8 mouse cellular contexts compared by ENCODE assay signal in genomic region chr17:13759156-13759852, GRCm38 (mm10). TPM values are rescaled to one million over a fixed set of nuclear protein-coding genes. Genes with fewer than 3 reads are reported as not detected.
DNase-seq lines count a peak whose midpoint lies in the region; ATAC-seq and TF ChIP-seq lines count a peak whose summit lies in the region.

No protein-coding gene starts in this region.

- peak; percentile 27; the same call in 1 of the 2 replicates for ATAC-seq in hindbrain, embryonic 13.5 days (ENCODE audit: low FRiP score)
- ATAC-seq in limb, embryonic 15.5 days (ENCODE audit: insufficient number of reproducible peaks, low FRiP score, low TSS enrichment, low read depth) = no peak
- no peak for ATAC-seq in stomach, embryonic 14.5 days (ENCODE audit: insufficient number of reproducible peaks, insufficient read depth, low FRiP score, low read depth)

- peak overlapping the region; percentile 46 for H3K27ac ChIP-seq in testis, adult 2 months (ENCODE audit: control insufficient read depth, insufficient read depth, low read depth, low read length)
- H3K27ac ChIP-seq in hindbrain, embryonic 13.5 days = peak overlapping the region; percentile 99
- peak overlapping the region; percentile 86 for H3K27ac ChIP-seq in limb, embryonic 15.5 days
- H3K27ac ChIP-seq in stomach, embryonic 14.5 days (ENCODE audit: low read length) = peak overlapping the region; percentile 90

- H3K4me1 ChIP-seq in testis, adult 2 months (ENCODE audit: control insufficient read depth, insufficient read depth, low read length) = peaks cover 4% of the 10 kb centered on the region
- peaks cover 39% of the 10 kb centered on the region for H3K4me1 ChIP-seq in hindbrain, embryonic 13.5 days (replicated peaks)
- peaks cover 18% of the 10 kb centered on the region for H3K4me1 ChIP-seq in limb, embryonic 15.5 days
- no peaks in the 10 kb centered on the region for H3K4me1 ChIP-seq in stomach, embryonic 14.5 days (ENCODE audit: control insufficient read depth, insufficient read depth, low read length)

- H3K4me2 ChIP-seq in hindbrain, embryonic 13.5 days = peak overlapping the region; percentile 74
- H3K4me2 ChIP-seq in limb, embryonic 15.5 days = peak overlapping the region; percentile 62
- H3K4me2 ChIP-seq in stomach, embryonic 14.5 days (replicated peaks; ENCODE audit: low read depth, low read length) = peak overlapping the region; percentile 97

- TF ChIP-seq CTCF in testis, adult 2 months (IDR thresholded peaks at IDR 0.05; ENCODE audit: control insufficient read depth, insufficient read depth, insufficient replicate concordance, low read depth, low read length) = no peak

- H3K4me3 ChIP-seq in testis, adult 2 months (ENCODE audit: control insufficient read depth, low read depth, low read length) = peak overlapping the region; percentile 94
- H3K4me3 ChIP-seq in hindbrain, embryonic 13.5 days = peak overlapping the region; percentile 98
- H3K4me3 ChIP-seq in limb, embryonic 15.5 days = peak overlapping the region; percentile 88
- H3K4me3 ChIP-seq in stomach, embryonic 14.5 days (ENCODE audit: low read depth, low read length) = peak overlapping the region; percentile 94

- H3K36me3 ChIP-seq in testis, adult 2 months (ENCODE audit: control insufficient read depth, insufficient read depth, low read length) = no peaks in the 10 kb centered on the region
- H3K36me3 ChIP-seq in hindbrain, embryonic 13.5 days = no peaks in the 10 kb centered on the region
- no peaks in the 10 kb centered on the region for H3K36me3 ChIP-seq in limb, embryonic 15.5 days
- H3K36me3 ChIP-seq in stomach, embryonic 14.5 days (ENCODE audit: control insufficient read depth, insufficient read depth, low read length) = no peaks in the 10 kb centered on the region

- TF ChIP-seq POLR2A in testis, adult 2 months (IDR thresholded peaks at IDR 0.05; ENCODE audit: control insufficient read depth, low read depth, low read length) = no peak

- no peaks in the 10 kb centered on the region for H3K9me3 ChIP-seq in hindbrain, embryonic 13.5 days
- no peaks in the 10 kb centered on the region for H3K9me3 ChIP-seq in limb, embryonic 15.5 days
- H3K9me3 ChIP-seq in stomach, embryonic 14.5 days (ENCODE audit: control insufficient read depth, low read depth, low read length) = no peaks in the 10 kb centered on the region

- no peaks in the 10 kb centered on the region for H3K27me3 ChIP-seq in testis, adult 2 months (ENCODE audit: control insufficient read depth, insufficient read depth, low read length)
- no peaks in the 10 kb centered on the region for H3K27me3 ChIP-seq in hindbrain, embryonic 13.5 days
- H3K27me3 ChIP-seq in limb, embryonic 15.5 days = no peaks in the 10 kb centered on the region
- H3K27me3 ChIP-seq in stomach, embryonic 14.5 days (ENCODE audit: control insufficient read depth, insufficient read depth, low read length) = no peaks in the 10 kb centered on the region

- 3% methylated on average over 13 of the region's 13 CpGs for WGBS in hindbrain, embryonic 13.5 days
- WGBS in limb, embryonic 15.5 days = 12% methylated on average over 13 of the region's 13 CpGs
- 11% methylated on average over 13 of the region's 13 CpGs for WGBS in stomach, embryonic 14.5 days

- peak; percentile 27 for DNase-seq in adrenal gland, postnatal 10 days
- DNase-seq in adrenal gland, postnatal 25 days = no peak
- no peak for DNase-seq in testis, postnatal 10 days (ENCODE audit: low spot score)
- no peak for DNase-seq in adrenal gland, adult 18-20 months (ENCODE audit: low spot score in 2 of 2)

- peak overlapping the region; percentile 96 for H3K9ac ChIP-seq in hindbrain, embryonic 13.5 days
- peak overlapping the region; percentile 80 for H3K9ac ChIP-seq in limb, embryonic 15.5 days
- H3K9ac ChIP-seq in stomach, embryonic 14.5 days (replicated peaks; ENCODE audit: low read depth, low read length) = peak overlapping the region; percentile 90

RNA-seq across cellular contexts. Expression of gene Afdn, which starts 1.0 kb away (rescaled TPM):
- 100 to 1,000 TPM; 103 to 152 TPM for total RNA-seq in adrenal gland, postnatal 10 days (2021)
- total RNA-seq in adrenal gland, postnatal 25 days (2021) = 81.1 and 93.8 TPM in 2 replicates
- 15.6 and 17.6 TPM in 2 replicates for polyA plus RNA-seq in testis, adult 2 months (2012; rRNA removed)
- 124 and 136 TPM in 2 replicates for polyA plus RNA-seq in hindbrain, embryonic 13.5 days (2015; fragmentation: Nextera tagmentation; extraction: Ambion mirVana)
- 71.2 and 79.9 TPM in 2 replicates for polyA plus RNA-seq in limb, embryonic 15.5 days (2015; fragmentation: Nextera tagmentation; extraction: Ambion mirVana)
- 84.6 and 99.3 TPM in 2 replicates for polyA plus RNA-seq in stomach, embryonic 14.5 days (2014; fragmentation: Nextera tagmentation; extraction: Ambion mirVana)
- 10 to 100 TPM; 62.4 to 68.4 TPM for total RNA-seq in adrenal gland, adult 18-20 months (2021)

RNA-seq across cellular contexts. Expression of gene Tcte2, which starts 2.3 kb away (rescaled TPM):
- total RNA-seq in adrenal gland, postnatal 10 days (2021) = 1 to 10 TPM; 2.6 to 4.1 TPM
- 5.3 and 6.0 TPM in 2 replicates for total RNA-seq in adrenal gland, postnatal 25 days (2021)
- polyA plus RNA-seq in testis, adult 2 months (2012; rRNA removed) = 262 and 285 TPM in 2 replicates
- 19.3 and 20.8 TPM in 2 replicates for polyA plus RNA-seq in hindbrain, embryonic 13.5 days (2015; fragmentation: Nextera tagmentation; extraction: Ambion mirVana)
- 3.4 and 4.5 TPM in 2 replicates for polyA plus RNA-seq in limb, embryonic 15.5 days (2015; fragmentation: Nextera tagmentation; extraction: Ambion mirVana)
- polyA plus RNA-seq in stomach, embryonic 14.5 days (2014; fragmentation: Nextera tagmentation; extraction: Ambion mirVana) = 6.9 and 7.2 TPM in 2 replicates
- 1 to 10 TPM; 4.5 to 6.0 TPM for total RNA-seq in adrenal gland, adult 18-20 months (2021)

Comparison
In these comparisons a context has a peak if more than half of its experiments do, and no peak if none do; other contexts are left out.
1. H3K27ac ChIP-seq: peak in every context shown above with its lines; median percentile 99 in hindbrain, embryonic 13.5 days; 90 in stomach, embryonic 14.5 days; 86 in limb, embryonic 15.5 days; 46 in testis, adult 2 months.
2. RNA of gene Tcte2, which starts 2.3 kb away (polyA plus RNA-seq): 262 to 285 TPM in testis, adult 2 months; 19.3 to 20.8 TPM in hindbrain, embryonic 13.5 days, 6.9 to 7.2 TPM in stomach, embryonic 14.5 days and 3.4 to 4.5 TPM in limb, embryonic 15.5 days; every median in the first group is over 10 times any median in the second.
3. Peak in every context shown above with its lines, with median percentiles within 50 percentile points of each other: H3K4me3 ChIP-seq, H3K4me2 ChIP-seq and H3K9ac ChIP-seq.